Mouse (Mus musculus) liver, embryonic 11.5 days (tissue): Measurements from ENCODE around the gene Dynlt1f. TPM values are rescaled to one million over a fixed set of nuclear protein-coding genes. Genes with fewer than 3 reads are reported as not detected.
A peak's percentile ranks its signal among the peaks of the same experiment; 100 is the strongest.
"Not testable (repeated sequence)": the region's sequence is repeated elsewhere in the genome, so short reads cannot be mapped to it uniquely, and the experiment has no call there.

Experiments used
- ATAC-seq: fragments of 200-750 bp; cut with Nextera tagmentation; replicated peaks from 2 replicates; pipeline ENCODE4 v1.8.0; 2017; ENCODE audit warnings: moderate number of reproducible peaks, mild to moderate bottlenecking, moderate TSS enrichment, moderate library complexity; ENCODE audit not compliant: low FRiP score
- DNase-seq: peaks from one replicate; pipeline ENCODE4 v3.0.0-alpha.2; 2017; ENCODE audit warnings: low spot score
- H3K27ac ChIP-seq: fragments of 300-500 bp; sonication (generic); 2 replicates; pipeline ENCODE4 v1.5.1; 2014; ENCODE audit warnings: mild to moderate bottlenecking, low read depth, low read length, control low read depth
- H3K27me3 ChIP-seq: fragments of 300-500 bp; sonication (generic); replicated peaks from 2 replicates; pipeline ENCODE4 v1.6.1; 2014; ENCODE audit warnings: low read length, mixed read lengths; ENCODE audit not compliant: control insufficient read depth, insufficient read depth
- H3K36me3 ChIP-seq: fragments of 300-500 bp; sonication (generic); 2 replicates; pipeline ENCODE4 v1.6.1; 2014; ENCODE audit warnings: mild to moderate bottlenecking, low read length, moderate library complexity, mixed read lengths; ENCODE audit not compliant: control insufficient read depth, insufficient read depth
- H3K4me1 ChIP-seq: fragments of 300-500 bp; sonication (generic); replicated peaks from 2 replicates; pipeline ENCODE4 v1.6.1; 2014; ENCODE audit warnings: low read length, mixed read lengths; ENCODE audit not compliant: control insufficient read depth, insufficient read depth
- H3K4me2 ChIP-seq: fragments of 300-500 bp; sonication (generic); 2 replicates; pipeline ENCODE4 v1.6.1; 2014; ENCODE audit warnings: mild to moderate bottlenecking, control low read depth, moderate library complexity
- H3K4me3 ChIP-seq: fragments of 300-500 bp; sonication (generic); 2 replicates; pipeline ENCODE4 v1.5.1; 2014; ENCODE audit warnings: low read depth, low read length, control low read depth
- H3K9ac ChIP-seq: fragments of 300-500 bp; sonication (generic); 2 replicates; pipeline ENCODE4 v1.6.1; 2014; ENCODE audit warnings: low read depth, low read length, control low read depth
- H3K9me3 ChIP-seq: fragments of 300-500 bp; sonication (generic); 2 replicates; pipeline ENCODE4 v1.6.1; 2016; ENCODE audit warnings: low read length, inconsistent platforms, mixed read lengths; ENCODE audit not compliant: control insufficient read depth
- WGBS: fragments of 180-500 bp; shearing (Covaris S2); extraction: QIAGEN DNeasy Blood & Tissue Kit; methylation state at CpG from one replicate; pipeline ENCODE4 v1.1.7; 2014; 5-methylcytosine and 5-hydroxymethylcytosine counted together
- polyA plus RNA-seq: library from polyadenylated mRNA; unstranded; fragments of >200 nt; fragmentation: Nextera tagmentation; extraction: Ambion mirVana; gene quantifications from 2 replicates; pipeline ENCODE4 v1.2.1, GENCODE M21; 2014

Gene Dynlt1f
- polyA plus RNA-seq, 1 experiment from 2014 or later: 183 TPM

GRCm38 (mm10) chr17:6653341-6653946 is 2.3 kb downstream of the Dynlt1f start:
- WGBS: 88% methylated on average over 4 of the region's 5 CpGs
- not testable (repeated sequence) for H3K36me3 ChIP-seq, ATAC-seq

GRCm38 (mm10) chr17:6650904-6651565 is 4.7 kb downstream of the Dynlt1f start:
- H3K9me3 ChIP-seq, H3K9ac ChIP-seq, H3K27ac ChIP-seq, DNase-seq, H3K4me3 ChIP-seq, ATAC-seq, H3K4me1 ChIP-seq, H3K27me3 ChIP-seq, H3K4me2 ChIP-seq, H3K36me3 ChIP-seq: not testable (repeated sequence)
- 88% methylated on average over 4 of the region's 7 CpGs for WGBS

More at GRCm38 (mm10) chr17:6653341-6653946, 2.3 kb downstream of the Dynlt1f start:
- DNase-seq, H3K4me2 ChIP-seq, H3K27ac ChIP-seq, H3K4me3 ChIP-seq, H3K4me1 ChIP-seq, H3K9ac ChIP-seq, H3K27me3 ChIP-seq, H3K9me3 ChIP-seq: not testable (repeated sequence)

GRCm38 (mm10) chr17:6647452-6647851 is 8.2 kb downstream of the Dynlt1f start:
- DNase-seq, H3K4me1 ChIP-seq, H3K4me3 ChIP-seq, H3K27ac ChIP-seq, H3K27me3 ChIP-seq, H3K9me3 ChIP-seq, H3K9ac ChIP-seq, H3K36me3 ChIP-seq, H3K4me2 ChIP-seq, ATAC-seq: not testable (repeated sequence)
- WGBS: 96% methylated on average over 3 of the region's 3 CpGs

- H3K4me2 ChIP-seq, H3K27ac ChIP-seq, H3K36me3 ChIP-seq, H3K27me3 ChIP-seq, ATAC-seq, H3K9me3 ChIP-seq, H3K4me3 ChIP-seq, H3K4me1 ChIP-seq, H3K9ac ChIP-seq, DNase-seq: not testable (repeated sequence)
- WGBS: 92% methylated on average over 8 of the region's 8 CpGs
Measured at GRCm38 (mm10) chr17:6646841-6647240, 8.9 kb downstream of the Dynlt1f start.

- H3K4me3 ChIP-seq, H3K27me3 ChIP-seq, H3K36me3 ChIP-seq, H3K9ac ChIP-seq, H3K4me2 ChIP-seq, DNase-seq, H3K27ac ChIP-seq, H3K9me3 ChIP-seq, H3K4me1 ChIP-seq, ATAC-seq: not testable (repeated sequence)
- 57% methylated on average over 1 of the region's 4 CpGs for WGBS
Measured at GRCm38 (mm10) chr17:6645668-6646067, 10.0 kb downstream of the Dynlt1f start.

- H3K9me3 ChIP-seq, H3K4me3 ChIP-seq, H3K36me3 ChIP-seq, ATAC-seq, H3K27ac ChIP-seq, H3K4me1 ChIP-seq, H3K27me3 ChIP-seq, H3K4me2 ChIP-seq, DNase-seq, H3K9ac ChIP-seq: not testable (repeated sequence)
- 84% methylated on average over 4 of the region's 4 CpGs for WGBS
Measured at GRCm38 (mm10) chr17:6644673-6645072, 11.0 kb downstream of the Dynlt1f start.

- not testable (repeated sequence) for ATAC-seq, H3K4me3 ChIP-seq, H3K36me3 ChIP-seq, H3K4me1 ChIP-seq, H3K9ac ChIP-seq, H3K4me2 ChIP-seq, H3K27me3 ChIP-seq, H3K9me3 ChIP-seq, DNase-seq, H3K27ac ChIP-seq
- 90% methylated on average over 8 of the region's 9 CpGs for WGBS
Measured at GRCm38 (mm10) chr17:6644210-6644609, 11.5 kb downstream of the Dynlt1f start.

GRCm38 (mm10) chr17:6640771-6641429 is 14.8 kb downstream of the Dynlt1f start:
- H3K36me3 ChIP-seq, H3K4me1 ChIP-seq, DNase-seq, H3K27ac ChIP-seq, H3K9me3 ChIP-seq, H3K9ac ChIP-seq, H3K4me2 ChIP-seq, H3K4me3 ChIP-seq, H3K27me3 ChIP-seq: not testable (repeated sequence)
- 0 out of 2 replicates have a peak, but pooled peaks have one; percentile 18 for ATAC-seq
- 80% methylated on average over 14 of the region's 14 CpGs for WGBS
